Mouse (Mus musculus) embryonic stem cell, embryonic (primary cell): ENCODE measurements at regions not wholly inside any gene's neighbourhood (a gene's known extent, or its start where the extent isn't known, plus 50 kb on each side); places are given as distances from the start of the nearest gene placed in this dataset.
"Not testable (repeated sequence)": the region's sequence is repeated elsewhere in the genome, so short reads cannot be mapped to it uniquely, and the experiment has no call there.

Experiments used
- CTCF ChIA-PET, 4 experiments: fragments of 300-600 bp in 2 of 4; fragments of 350-600 bp in 2 of 4; sonication (Branson Sonifier 250); formaldehyde crosslinking; loops; one replicate each; lab custom pipeline; 2022; ENCODE audit warnings: inconsistent platforms in 2 of 4; lab: Charles Lee
- POLR2A ChIA-PET, 4 experiments: fragments of 300-600 bp in 2 of 4; fragments of 350-600 bp in 2 of 4; sonication (Branson Sonifier 250); formaldehyde crosslinking; loops; one replicate each; lab custom pipeline; 2022; ENCODE audit warnings: antibody characterized with exemption in 4 of 4, inconsistent platforms in 1 of 4; lab: Charles Lee

- POLR2A ChIA-PET, result no interaction called here
- CTCF ChIA-PET, result interaction anchor here in 1 of 4 experiments (0.8 to 1.2 kb wide), 2 partner anchors 10 to 555 kb away, joined by 3 to 4 read pairs; no protein-coding TSS in a partner anchor
These were observed 98.0 kb upstream of the Rasgrp1 start for GRCm38 (mm10) chr2:117440801-117441281.

GRCm38 (mm10) chr2:117442862-117443261, 100.1 kb upstream of the Rasgrp1 start:
- ChIA-PET CTCF (interaction anchor here in 1 of 4 experiments (1.1 kb wide), 1 partner anchor 23 kb away, joined by 3 read pairs; no protein-coding TSS in a partner anchor), POLR2A (no interaction called here)

- POLR2A ChIA-PET, result no interaction called here
- CTCF ChIA-PET, result no interaction called here
These were observed 101.9 kb upstream of the Rasgrp1 start for GRCm38 (mm10) chr2:117444671-117445070.

GRCm38 (mm10) chr2:117446876-117447275, 104.1 kb upstream of the Rasgrp1 start:
- ChIA-PET POLR2A (no interaction called here), CTCF (interaction anchor here in 3 of 4 experiments (0.5 to 1.2 kb wide), 3 partner anchors 28 to 216 kb away, joined by 3 to 13 read pairs (median 3); no protein-coding TSS in a partner anchor)

- ChIA-PET CTCF (interaction anchor here (0.5 to 1.4 kb wide), 31 partner anchors 9 to 1258 kb away, joined by 3 to 9 read pairs (median 3); no protein-coding TSS in a partner anchor), POLR2A (interaction anchor here in 1 of 4 experiments (0.6 kb wide), 1 partner anchor 662 kb away, joined by 6 read pairs; no protein-coding TSS in a partner anchor)
These were observed 107.5 kb upstream of the Rasgrp1 start for GRCm38 (mm10) chr2:117450172-117450865.

- POLR2A ChIA-PET, result no interaction called here
These were observed 109.0 kb upstream of the Rasgrp1 start for GRCm38 (mm10) chr2:117451818-117452217.

GRCm38 (mm10) chr2:117455021-117455739, 112.4 kb upstream of the Rasgrp1 start:
- ChIA-PET POLR2A (no interaction called here), CTCF (interaction anchor here in 1 of 4 experiments (1.1 kb wide), 1 partner anchor 20 kb away, joined by 3 read pairs; no protein-coding TSS in a partner anchor)

More at GRCm38 (mm10) chr2:117451818-117452217, 109.0 kb upstream of the Rasgrp1 start:
- CTCF ChIA-PET, result no interaction called here

- ChIA-PET CTCF (interaction anchor here in 1 of 4 experiments (1.1 kb wide), 1 partner anchor 20 kb away, joined by 3 read pairs; no protein-coding TSS in a partner anchor), POLR2A (interaction anchor here in 1 of 4 experiments (1.1 kb wide), 1 partner anchor 10 kb away, joined by 3 read pairs; no protein-coding TSS in a partner anchor)
These were observed 113.1 kb upstream of the Rasgrp1 start for GRCm38 (mm10) chr2:117455740-117456455.

- ChIA-PET POLR2A (interaction anchor here in 1 of 4 experiments (1.1 kb wide), 1 partner anchor 11 kb away, joined by 3 read pairs; no protein-coding TSS in a partner anchor), CTCF (no interaction called here)
These were observed 113.7 kb upstream of the Rasgrp1 start for GRCm38 (mm10) chr2:117456456-117457020.

GRCm38 (mm10) chr2:117461541-117462290, 118.9 kb upstream of the Rasgrp1 start:
- ChIA-PET POLR2A (no interaction called here), CTCF (interaction anchor here in 1 of 4 experiments (0.5 kb wide), 1 partner anchor 11 kb away, joined by 3 read pairs; no protein-coding TSS in a partner anchor)

- ChIA-PET CTCF (interaction anchor here in 3 of 4 experiments (0.6 to 1.5 kb wide), 27 partner anchors 9 to 725 kb away, joined by 3 to 12 read pairs (median 3); partner anchors contain the start of gene Rasgrp1 (in 1 of the 3)), POLR2A (no interaction called here)
These were observed 132.2 kb upstream of the Rasgrp1 start for GRCm38 (mm10) chr2:117474885-117475542.

- CTCF ChIA-PET, result interaction anchor here (0.6 to 1.5 kb wide), 33 partner anchors 8 to 725 kb away, joined by 3 to 12 read pairs (median 3); partner anchors contain the start of gene Rasgrp1 (in 1 of the 4)
- POLR2A ChIA-PET, result no interaction called here
These were observed 132.8 kb upstream of the Rasgrp1 start for GRCm38 (mm10) chr2:117475561-117475960.

- POLR2A ChIA-PET, result interaction anchor here in 1 of 4 experiments (1.4 kb wide), 1 partner anchor 13 kb away, joined by 3 read pairs; no protein-coding TSS in a partner anchor
These were observed 134.7 kb upstream of the Rasgrp1 start for GRCm38 (mm10) chr2:117477503-117477902.

GRCm38 (mm10) chr2:117479244-117480009, 136.6 kb upstream of the Rasgrp1 start:
- CTCF ChIA-PET, result interaction anchor here in 1 of 4 experiments (0.9 kb wide), 1 partner anchor 141 kb away, joined by 3 read pairs; no protein-coding TSS in a partner anchor

More at GRCm38 (mm10) chr2:117477503-117477902, 134.7 kb upstream of the Rasgrp1 start:
- CTCF ChIA-PET, result not testable (repeated sequence)

GRCm38 (mm10) chr2:117486447-117486846, 143.6 kb upstream of the Rasgrp1 start:
- ChIA-PET POLR2A (no interaction called here), CTCF (interaction anchor here in 2 of 4 experiments (0.6 to 1.3 kb wide), 2 partner anchors 11 to 20 kb away, joined by 3 to 4 read pairs; no protein-coding TSS in a partner anchor)

More at GRCm38 (mm10) chr2:117479244-117480009, 136.6 kb upstream of the Rasgrp1 start:
- POLR2A ChIA-PET, result not testable (repeated sequence)

GRCm38 (mm10) chr2:117498565-117498964, 155.8 kb upstream of the Rasgrp1 start:
- POLR2A ChIA-PET, result no interaction called here
- CTCF ChIA-PET, result no interaction called here
